ENCODE assay signal across 9 mouse cellular contexts in the genomic region with DNA sequence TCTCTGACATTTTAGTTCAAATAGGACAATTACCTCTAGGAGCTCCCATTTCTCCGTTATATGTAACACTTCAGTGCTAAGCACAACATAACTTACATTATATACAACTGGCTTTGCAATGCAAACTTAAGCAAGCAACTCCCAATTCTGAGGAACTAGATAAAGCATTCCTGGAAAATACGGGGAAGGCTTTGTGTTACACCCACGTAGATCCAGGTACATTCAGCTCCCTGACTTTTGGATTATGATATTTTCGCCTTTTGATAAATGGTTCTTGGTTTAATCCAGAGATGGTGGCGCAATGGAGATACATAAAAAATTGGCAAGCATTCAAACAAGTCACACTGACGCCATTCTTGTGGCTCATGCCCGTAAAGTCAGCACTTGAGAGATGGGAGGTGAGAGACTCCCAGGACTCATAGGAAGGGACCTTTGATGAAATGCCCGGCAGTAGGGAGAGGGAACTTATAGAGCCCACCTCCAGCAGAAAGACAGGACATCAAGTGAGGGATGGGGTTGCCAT. TPM values are rescaled to one million over a fixed set of nuclear protein-coding genes. Genes with fewer than 3 reads are reported as not detected.
DNase-seq lines count a peak whose midpoint lies in the region; ATAC-seq lines count a peak whose summit lies in the region.
"Had no signal": no experiment of that assay in that cellular context is flagged by ENCODE, and none has a peak within 500 bp of the region (broad histone marks: within the 10 kb centered on the region; RNA-seq: fewer than 3 reads in every experiment).

No protein-coding gene starts in this region.

- no peaks in the 10 kb centered on the region for H3K27me3 ChIP-seq in erythroblast, embryonic 14.5 days (ENCODE audit: control insufficient read depth)
- no peaks in the 10 kb centered on the region for H3K27me3 ChIP-seq in forebrain, embryonic 12.5 days
- H3K27me3 ChIP-seq in liver, embryonic 12.5 days (replicated peaks), result no peaks in the 10 kb centered on the region

- peaks cover 27% of the 10 kb centered on the region for H3K4me1 ChIP-seq in erythroblast, embryonic 14.5 days (ENCODE audit: control insufficient read depth)
- H3K4me1 ChIP-seq in forebrain, embryonic 12.5 days, result peaks cover 13% of the 10 kb centered on the region
- H3K4me1 ChIP-seq in liver, embryonic 12.5 days, result peaks cover 14% of the 10 kb centered on the region

- H3K9ac ChIP-seq in forebrain, embryonic 12.5 days, result peak overlapping the region; percentile 71
- H3K9ac ChIP-seq in liver, embryonic 12.5 days, result peak overlapping the region; percentile 84

- 88% methylated on average over 8 of the region's 8 CpGs for WGBS in forebrain, embryonic 12.5 days
- WGBS in liver, embryonic 12.5 days (ENCODE audit: insufficient replicate concordance), result 62% methylated on average over 8 of the region's 8 CpGs

- no peaks in the 10 kb centered on the region for H3K9me3 ChIP-seq in erythroblast, embryonic 14.5 days (ENCODE audit: control insufficient read depth, low read length)
- H3K9me3 ChIP-seq in forebrain, embryonic 12.5 days, result no peaks in the 10 kb centered on the region
- no peaks in the 10 kb centered on the region for H3K9me3 ChIP-seq in liver, embryonic 12.5 days (replicated peaks)

- H3K4me2 ChIP-seq in forebrain, embryonic 12.5 days, result peak overlapping the region; percentile 62
- peak overlapping the region; percentile 77 for H3K4me2 ChIP-seq in liver, embryonic 12.5 days

- peak; percentile 53 for DNase-seq in 416B (ENCODE audit: low read depth)
- no peak for DNase-seq in yolk sac, embryonic 10.5 days (ENCODE audit: low spot score)
- DNase-seq in thymus, postnatal 25 days, result no peak
- DNase-seq: thymus, postnatal 4 days had no signal

- peak overlapping the region; percentile 92 for H3K4me3 ChIP-seq in erythroblast, embryonic 14.5 days (replicated peaks)
- peak overlapping the region; percentile 64 for H3K4me3 ChIP-seq in forebrain, embryonic 12.5 days (replicated peaks)
- peak overlapping the region; percentile 81 for H3K4me3 ChIP-seq in liver, embryonic 12.5 days

- H3K36me3 ChIP-seq in erythroblast, embryonic 14.5 days (ENCODE audit: control insufficient read depth), result peaks cover 46% of the 10 kb centered on the region
- H3K36me3 ChIP-seq in forebrain, embryonic 12.5 days (replicated peaks), result peaks cover 28% of the 10 kb centered on the region
- H3K36me3 ChIP-seq in liver, embryonic 12.5 days, result peaks cover 40% of the 10 kb centered on the region

- no peak for ATAC-seq in erythroblast, adult 5-6 weeks (replicated peaks; ENCODE audit: low FRiP score, poor library complexity, severe bottlenecking)
- ATAC-seq in forebrain, embryonic 12.5 days (ENCODE audit: low FRiP score), result no peak
- no peak for ATAC-seq in liver, embryonic 12.5 days
- ATAC-seq in megakaryocyte progenitor cell, adult 5-6 weeks (replicated peaks; ENCODE audit: poor library complexity), result no peak

- no peak overlapping the region for H3K27ac ChIP-seq in forebrain, embryonic 12.5 days
- peak overlapping the region; percentile 90; the same call in 1 of the 2 replicates for H3K27ac ChIP-seq in liver, embryonic 12.5 days

RNA-seq across cellular contexts. Expression of gene Nuf2, which starts 1.2 kb away (rescaled TPM):
- 0.46 and 0.66 TPM in 2 replicates for polyA plus RNA-seq in erythroblast, embryonic 14.5 days (2012)
- total RNA-seq in erythroblast, adult 5-6 weeks (2015; ENCODE audit: low replicate concordance), result 32.8 and 53.4 TPM in 2 replicates
- total RNA-seq in erythroblast, adult 5-6 weeks (2017; ENCODE audit: low replicate concordance), result 79.2 and 120 TPM in 2 replicates
- 84.3 and 86.3 TPM in 2 replicates for polyA plus RNA-seq in forebrain, embryonic 12.5 days (2016; fragmentation: Nextera tagmentation; extraction: Ambion mirVana)
- 52.4 and 55.0 TPM in 2 replicates for polyA plus RNA-seq in liver, embryonic 12.5 days (2016; fragmentation: Nextera tagmentation; extraction: Ambion mirVana)
- 69.4 and 84.3 TPM in 2 replicates for total RNA-seq in megakaryocyte progenitor cell, adult 5-6 weeks (2015)
- total RNA-seq in megakaryocyte progenitor cell, adult 5-6 weeks (2017), result 148 and 151 TPM in 2 replicates

Comparison
In these comparisons a context has a peak if more than half of its experiments do, and no peak if none do; other contexts are left out.
1. RNA of gene Nuf2, which starts 1.2 kb away (polyA plus RNA-seq): 84.3 to 86.3 TPM in forebrain, embryonic 12.5 days and 52.4 to 55.0 TPM in liver, embryonic 12.5 days; 0.46 to 0.66 TPM in erythroblast, embryonic 14.5 days; every median in the first group is over 10 times any median in the second.
2. Peak in every context shown above with its lines, with median percentiles within 50 percentile points of each other: H3K4me3 ChIP-seq.